Mouse (Mus musculus) lung, postnatal 36 days (tissue): ENCODE measurements around the gene Zbtb9.
A peak's percentile ranks its signal among the peaks of the same experiment; 100 is the strongest.

Experiments used
- DNase-seq: peaks from one replicate; pipeline ENCODE4 v3.0.0; 2022; ENCODE audit warnings: mixed read lengths

Zbtb9 gene

GRCm38 (mm10) chr17:27017564-27018499, 44.9 kb downstream of the Zbtb9 start:
- peak; percentile 92 for DNase-seq

DNA sequence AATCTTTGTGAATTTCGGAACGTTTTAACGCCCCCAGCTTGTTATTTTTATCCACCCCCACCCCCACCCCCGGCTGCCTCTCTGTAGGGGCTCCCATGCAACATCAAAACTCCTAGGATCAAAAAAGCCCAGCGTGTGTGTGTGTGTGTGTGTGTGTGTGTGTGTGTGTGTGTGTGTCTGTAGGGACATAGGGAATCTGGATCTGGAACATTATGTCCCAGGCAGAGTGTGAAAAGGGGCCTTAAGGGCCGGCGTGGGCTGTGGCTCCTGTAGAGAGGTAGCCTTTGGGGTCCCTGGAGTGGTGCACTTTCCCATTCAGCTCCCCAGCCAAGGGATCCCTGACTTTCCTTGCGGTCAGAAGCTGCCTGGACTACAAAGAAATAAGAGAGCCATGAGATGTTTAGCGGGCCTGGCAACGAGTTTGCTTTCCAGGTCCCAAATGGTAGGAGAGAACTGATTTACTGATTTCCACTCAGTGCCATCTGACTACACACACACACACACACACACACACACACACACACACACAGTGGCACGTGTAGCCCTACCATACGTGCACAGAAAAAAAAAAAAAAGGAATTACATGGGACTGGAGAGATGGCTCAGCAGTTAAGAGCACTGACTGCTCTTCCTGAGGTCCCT, 45.7 kb downstream of the Zbtb9 start:
- no peak for DNase-seq

- no peak for DNase-seq
Measured at GRCm38 (mm10) chr17:27021076-27021475, 48.1 kb downstream of the Zbtb9 start.

DNA sequence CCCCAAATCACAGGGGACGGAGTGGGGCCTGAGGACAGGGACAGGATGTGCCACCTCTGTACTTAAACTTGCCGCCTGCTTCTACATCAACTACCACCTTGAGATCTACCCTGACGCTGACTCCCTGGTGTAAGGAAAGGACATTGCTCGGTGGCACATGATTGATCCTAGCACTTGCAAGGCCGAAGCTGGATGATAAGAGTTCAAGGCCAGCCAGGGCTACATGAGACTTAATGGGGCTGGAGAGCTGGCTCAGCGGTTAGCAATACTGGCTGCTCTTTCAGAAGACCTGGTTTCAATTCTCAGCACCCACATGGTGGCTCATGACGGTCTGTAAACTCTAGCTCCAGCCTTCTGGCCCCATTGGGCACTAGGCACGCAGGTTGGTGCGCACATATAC, 48.8 kb downstream of the Zbtb9 start:
- DNase-seq = no peak

GRCm38 (mm10) chr17:27023342-27023741, 50.4 kb downstream of the Zbtb9 start:
- no peak for DNase-seq

GRCm38 (mm10) chr17:27025326-27025902, 52.4 kb downstream of the Zbtb9 start:
- DNase-seq = peak; percentile 45

- DNase-seq = no peak
Measured at GRCm38 (mm10) chr17:27025951-27026350, 53.0 kb downstream of the Zbtb9 start.

GRCm38 (mm10) chr17:27027460-27028283, 54.7 kb downstream of the Zbtb9 start:
- peak; percentile 75 for DNase-seq

- peak; percentile 94 for DNase-seq
Measured at GRCm38 (mm10) chr17:27028284-27028795, 55.4 kb downstream of the Zbtb9 start.

DNA sequence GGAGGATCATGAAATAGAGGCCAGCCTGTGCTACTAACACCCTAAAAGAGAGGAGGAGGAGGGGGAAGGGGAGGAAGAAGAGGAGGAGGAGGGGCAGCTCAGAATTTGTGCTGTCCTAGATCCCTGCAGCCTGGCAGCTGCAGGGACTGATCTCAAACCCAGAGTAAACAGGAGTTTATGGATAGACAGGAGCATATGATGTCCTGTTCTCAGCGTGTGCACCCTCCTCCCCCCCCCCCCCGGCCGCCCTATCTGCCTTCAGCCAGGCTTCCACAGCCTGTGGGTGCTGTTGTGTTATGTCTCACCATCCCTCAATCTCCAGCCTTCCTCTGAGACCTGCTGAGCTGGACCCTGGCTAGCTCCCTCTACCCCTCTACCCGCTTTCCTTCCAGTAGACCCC, 55.9 kb downstream of the Zbtb9 start, which contains the start of gene Bak1:
Bak1 (minus strand) TSS at position 101 of the 400 bp plus-strand sequence.
- DNase-seq = no peak

DNA sequence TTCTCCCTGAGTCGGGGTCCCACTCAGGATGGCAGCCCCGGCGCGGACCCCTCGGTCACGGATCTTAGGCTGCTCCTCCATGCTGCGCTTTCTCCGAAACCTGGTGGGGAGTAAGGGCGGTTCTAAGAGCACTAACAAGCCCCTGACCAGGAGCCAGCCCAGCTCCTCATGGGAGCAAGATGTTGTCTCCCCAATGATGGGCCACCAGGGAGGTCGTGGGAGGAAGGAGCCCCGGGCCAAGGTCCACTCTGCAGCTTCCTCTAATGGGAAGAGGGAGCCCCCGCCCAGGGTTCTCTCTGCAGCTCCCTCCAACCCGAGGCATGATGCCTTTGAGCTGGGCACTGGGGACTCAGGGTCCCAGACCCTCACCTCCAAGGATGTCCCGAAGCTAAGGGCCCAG, 56.5 kb downstream of the Zbtb9 start:
- DNase-seq = no peak

GRCm38 (mm10) chr17:27030896-27031295, 57.9 kb downstream of the Zbtb9 start:
- DNase-seq = no peak

DNA sequence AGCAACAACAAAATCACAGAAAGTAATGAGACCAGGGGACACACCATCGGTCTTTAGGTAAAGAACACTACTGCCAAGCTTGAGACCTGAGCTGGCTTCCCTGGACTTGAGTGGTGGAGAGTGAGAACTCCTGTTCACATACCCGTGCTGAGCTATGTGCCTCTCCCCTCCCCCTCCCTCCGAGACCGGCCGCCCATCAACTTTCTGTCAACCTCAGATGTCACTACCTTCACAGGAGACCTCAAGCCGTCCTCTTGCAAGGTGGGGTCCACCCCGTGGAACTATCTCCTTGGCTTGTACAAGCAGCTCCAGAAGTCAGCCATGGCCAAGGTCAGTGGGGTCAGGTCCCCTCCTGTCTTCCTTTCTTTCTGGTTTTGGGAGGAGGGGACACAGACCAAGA, 59.4 kb downstream of the Zbtb9 start:
- DNase-seq = no peak

DNA sequence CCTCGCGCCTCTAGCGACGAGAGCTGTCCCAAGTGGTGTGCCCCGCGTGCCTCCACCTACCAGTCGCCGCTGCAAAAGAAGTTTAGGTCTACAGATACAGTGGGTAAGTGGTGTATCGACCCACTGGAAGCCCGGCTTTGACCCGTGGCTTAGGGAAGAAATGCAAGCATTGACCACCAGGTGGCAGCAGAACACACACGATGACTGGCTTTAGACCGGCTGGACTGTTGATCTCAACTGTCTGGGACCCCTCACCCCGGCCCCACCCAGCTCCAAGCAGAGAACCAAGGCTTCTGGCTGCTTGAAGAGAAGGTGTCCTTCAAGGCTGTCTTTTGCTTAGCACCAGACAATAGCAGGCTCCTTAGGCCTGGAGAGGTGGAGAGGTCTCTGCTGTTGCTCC, 59.9 kb downstream of the Zbtb9 start:
- peak; percentile 91 for DNase-seq

DNA sequence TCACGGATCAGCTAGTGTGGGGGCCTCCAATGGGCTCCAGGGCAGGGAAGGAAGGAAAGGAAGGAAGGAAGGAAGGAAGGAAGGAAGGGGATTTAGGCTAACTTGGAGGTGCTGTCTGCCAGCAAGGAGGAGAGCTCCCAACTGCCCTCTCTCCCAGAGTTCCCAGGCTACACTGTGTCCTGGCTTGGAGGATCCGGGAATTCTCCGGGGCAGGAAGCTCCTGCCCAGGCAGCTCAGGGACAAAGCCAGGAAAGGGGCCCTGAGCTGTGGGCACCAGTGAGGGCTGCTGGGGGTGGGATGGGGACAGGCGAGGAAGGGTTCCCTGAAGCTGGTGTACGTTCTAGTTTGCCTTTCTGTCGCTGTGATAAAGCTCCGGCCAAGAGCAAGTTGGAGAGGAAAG, 63.5 kb downstream of the Zbtb9 start:
- peak; percentile 56 for DNase-seq

- peak; percentile 74 for DNase-seq
Measured at GRCm38 (mm10) chr17:27038335-27039050, 65.5 kb downstream of the Zbtb9 start.

DNA sequence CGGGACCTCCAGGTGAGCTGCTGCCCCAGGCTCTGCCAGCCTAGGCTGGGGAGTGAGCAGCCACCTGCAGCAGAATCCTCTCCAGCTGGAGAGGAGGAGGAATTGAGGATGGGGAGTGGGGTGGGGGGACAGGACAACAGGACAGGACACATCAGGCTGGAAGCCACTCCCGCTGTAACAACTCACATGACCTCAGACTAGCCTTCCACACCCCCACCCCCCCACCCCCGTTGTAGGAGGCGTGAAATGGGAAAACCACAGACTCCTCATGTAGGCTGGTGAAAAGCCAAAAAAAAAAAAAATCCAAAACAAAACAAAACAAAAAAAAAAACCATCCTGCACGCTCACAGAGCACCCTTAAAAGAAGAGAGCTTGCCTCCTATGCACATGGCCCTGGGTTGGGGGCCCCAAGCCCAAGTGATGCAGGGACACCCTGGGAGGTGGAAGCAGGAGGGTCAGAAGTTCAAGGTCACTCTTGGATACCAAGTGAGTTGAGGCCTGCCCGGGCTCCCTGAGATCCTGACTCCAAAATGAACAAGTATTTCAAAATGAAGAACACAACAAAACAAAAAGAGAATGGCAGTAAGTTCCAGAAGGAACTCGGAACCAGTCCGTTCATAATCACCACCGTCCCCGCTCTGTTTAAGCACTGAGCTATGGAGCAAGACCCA, 66.6 kb downstream of the Zbtb9 start:
- DNase-seq = no peak

DNA sequence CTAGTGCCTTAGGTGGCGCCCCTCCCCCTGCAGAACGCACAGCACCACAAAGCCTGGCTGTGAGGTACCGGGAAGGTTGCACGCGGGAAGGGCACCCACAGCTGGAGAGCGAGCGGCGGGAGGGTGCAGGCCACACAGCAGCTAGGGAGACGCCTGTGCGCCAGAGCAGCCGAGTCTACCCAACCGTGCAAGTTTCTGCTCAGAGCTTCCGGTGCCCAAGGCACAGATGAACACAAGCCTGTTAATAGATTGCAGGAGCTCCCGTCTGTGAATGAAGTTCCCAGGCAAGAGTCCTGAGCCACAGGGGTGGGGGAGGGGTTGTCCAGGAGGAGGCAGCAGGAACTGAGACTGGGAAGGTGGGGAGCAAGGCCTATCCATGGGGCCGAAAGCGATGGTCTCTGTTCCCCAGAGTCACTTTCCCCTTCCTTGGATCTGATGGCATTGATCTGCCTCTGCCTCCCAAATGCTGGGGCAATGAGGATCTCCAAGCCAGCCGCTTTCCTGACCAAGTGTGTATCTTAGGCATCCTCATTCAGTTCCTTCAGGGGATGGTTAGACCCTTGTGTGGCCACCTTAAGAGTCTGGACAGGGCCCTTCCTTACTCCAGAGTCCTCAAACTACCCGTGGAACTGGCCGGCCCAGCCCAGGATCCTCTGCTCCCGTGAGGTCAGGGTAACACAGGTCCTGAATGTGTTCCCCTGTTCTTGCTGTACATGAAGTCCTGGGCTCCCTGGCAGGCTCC, 67.5 kb downstream of the Zbtb9 start:
- no peak for DNase-seq

DNA sequence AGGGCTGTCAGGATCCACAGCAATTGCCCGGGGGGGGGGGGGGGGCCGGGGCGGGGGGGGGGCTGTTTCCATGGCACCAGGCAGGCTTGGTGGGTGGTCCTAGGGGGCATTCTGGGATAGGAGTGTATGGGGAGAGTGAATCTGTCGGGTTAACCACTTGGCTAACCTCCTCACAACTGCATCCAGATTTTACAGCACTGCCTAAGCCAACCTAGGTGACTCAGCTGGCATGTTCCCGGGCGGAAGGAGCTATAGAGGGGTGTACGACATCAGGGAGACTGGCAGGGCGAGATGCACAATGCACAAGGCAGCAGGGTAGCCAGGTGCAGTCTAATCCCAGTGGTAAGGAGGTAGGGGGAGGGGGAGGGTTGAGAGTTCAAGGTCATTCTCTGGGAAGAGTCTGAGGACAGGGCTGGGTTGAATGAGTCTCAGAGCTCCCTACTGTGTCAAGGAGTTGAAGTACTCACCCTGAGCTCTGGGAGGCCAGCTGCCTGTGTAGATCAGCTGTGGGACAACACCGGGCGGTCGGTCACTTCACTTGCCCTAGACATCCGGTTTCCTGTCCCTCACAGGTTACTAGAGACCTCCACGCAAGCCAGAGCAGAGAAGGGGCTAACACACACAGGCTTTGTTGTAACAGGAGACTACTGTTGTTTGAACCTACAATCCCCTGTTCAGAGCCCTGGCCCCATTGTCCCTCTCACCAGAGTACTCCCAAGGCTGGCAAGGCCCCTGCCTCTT, 68.2 kb downstream of the Zbtb9 start:
- DNase-seq = no peak

DNA sequence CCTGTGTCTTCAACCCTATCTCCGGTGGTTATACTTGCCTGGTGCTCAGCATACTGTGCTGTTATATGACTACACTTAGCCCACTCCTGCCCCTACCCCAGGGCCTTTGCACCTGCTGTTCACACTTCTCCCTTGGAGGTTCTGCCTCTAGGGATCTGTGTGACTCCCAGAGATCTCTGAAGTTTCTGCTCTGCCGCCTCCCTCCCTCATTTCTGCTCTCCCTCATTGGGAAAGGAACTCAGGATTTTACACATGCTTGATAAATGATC, 68.8 kb downstream of the Zbtb9 start:
- DNase-seq = no peak
